Mouse (Mus musculus) ES-E14 (cell line): ENCODE measurements around the gene Ccdc3.

Experiments
- CHD2 ChIP-seq: IDR thresholded peaks from 2 replicates; pipeline ENCODE4 v1.6.1; 2014; ENCODE audit warnings: mild to moderate bottlenecking, low read depth, low read length, inconsistent platforms
- HCFC1 ChIP-seq: IDR thresholded peaks from 2 replicates; pipeline ENCODE4 v1.6.1; 2012; ENCODE audit warnings: low read length, inconsistent platforms, borderline replicate concordance; ENCODE audit not compliant: insufficient read depth
- MAFK ChIP-seq: IDR thresholded peaks from 2 replicates; pipeline ENCODE4 v1.6.1; 2014; ENCODE audit warnings: mild to moderate bottlenecking, low read depth, low read length, inconsistent platforms; ENCODE audit not compliant: insufficient read depth
- ZC3H11A ChIP-seq: IDR thresholded peaks from 2 replicates; pipeline ENCODE4 v1.6.1; 2012; ENCODE audit warnings: low read depth, mild to moderate bottlenecking, inconsistent platforms, low read length, borderline replicate concordance
- ZNF384 ChIP-seq: IDR thresholded peaks from 2 replicates; pipeline ENCODE4 v1.6.1; 2012; ENCODE audit warnings: low read depth, low read length, inconsistent platforms

GRCm38 (mm10) chr2:5236846-5237482 is 99.4 kb downstream of the Ccdc3 start:
- TF ChIP-seq ZC3H11A (no peak), ZNF384 (no peak), MAFK (no peak), HCFC1 (no peak), CHD2 (no peak)
